Mouse (Mus musculus): ENCODE measurements around the gene Ifnb1. TPM values are rescaled to one million over a fixed set of nuclear protein-coding genes. Genes with fewer than 3 reads are reported as not detected.

Gene Ifnb1
- polyA plus RNA-seq, 1 experiment from 2014 or later: not detected

DNA sequence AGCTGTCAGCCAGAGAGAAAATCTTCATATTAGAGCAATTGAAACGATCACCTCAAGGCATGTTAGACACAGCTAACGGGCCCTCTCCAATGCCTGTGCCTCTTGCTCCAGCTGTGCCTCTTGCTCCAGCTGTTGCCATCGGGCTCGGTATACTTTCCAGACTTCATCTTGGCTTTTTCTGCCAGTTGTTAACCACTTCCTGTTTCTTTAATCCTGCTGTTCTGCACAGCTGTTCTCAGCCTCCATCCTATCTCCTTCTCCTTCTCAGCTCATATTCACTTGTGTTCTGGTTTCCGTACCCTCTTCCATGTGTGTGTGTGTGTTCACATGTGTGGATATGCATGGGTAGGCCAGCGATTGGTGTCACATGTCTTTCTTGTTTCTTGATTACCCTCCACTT lies 42.4 kb downstream of the Ifnb1 start:
- no peaks in the 10 kb centered on the region for H3K36me3 ChIP-seq (ENCODE audit: control insufficient read depth, insufficient read depth, low read length)
- H3K9me3 ChIP-seq (ENCODE audit: control insufficient read depth, low read length): no peaks in the 10 kb centered on the region
- no peaks in the 10 kb centered on the region for H3K27me3 ChIP-seq (ENCODE audit: control insufficient read depth, insufficient read depth, low read length)
- no peak overlapping the region for H3K27ac ChIP-seq (ENCODE audit: low read depth, low read length)
- ATAC-seq (ENCODE audit: low FRiP score, low TSS enrichment): no peak
- H3K4me3 ChIP-seq (ENCODE audit: low read length): no peak overlapping the region
- no peak overlapping the region for H3K4me2 ChIP-seq (replicated peaks; ENCODE audit: low read depth, low read length)
- peaks cover 7% of the 10 kb centered on the region; the same call in 1 of the 2 replicates for H3K4me1 ChIP-seq (ENCODE audit: control insufficient read depth, insufficient read depth, low read length)
- WGBS: 82% methylated on average over 6 of the region's 6 CpGs
- H3K9ac ChIP-seq (ENCODE audit: low read depth, low read length): no peak overlapping the region

DNA sequence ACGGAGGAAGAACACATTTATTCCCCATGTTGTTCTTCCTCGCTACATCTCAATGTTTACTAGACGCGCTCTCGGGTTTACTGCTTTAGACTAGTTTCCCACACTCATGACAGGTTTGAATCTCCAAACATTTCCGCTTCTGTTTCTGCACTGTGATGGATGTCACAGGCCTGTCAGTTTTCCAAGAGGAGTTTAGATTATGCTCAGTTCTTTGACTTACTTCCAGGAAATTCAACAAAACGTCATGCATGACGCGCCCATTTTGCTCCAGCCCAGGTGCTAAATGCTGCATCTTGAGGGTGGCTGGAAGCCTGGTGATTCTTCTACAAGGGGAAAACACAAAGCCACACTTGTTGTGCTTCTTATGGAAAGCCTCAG lies 43.8 kb downstream of the Ifnb1 start:
- Histone ChIP-seq H3K36me3 (ENCODE audit: control insufficient read depth, insufficient read depth, low read length) (no peaks in the 10 kb centered on the region), H3K4me3 (ENCODE audit: low read length) (no peak overlapping the region), H3K27me3 (ENCODE audit: control insufficient read depth, insufficient read depth, low read length) (no peaks in the 10 kb centered on the region), H3K9me3 (ENCODE audit: control insufficient read depth, low read length) (no peaks in the 10 kb centered on the region), H3K4me2 (replicated peaks; ENCODE audit: low read depth, low read length) (no peak overlapping the region), H3K27ac (ENCODE audit: low read depth, low read length) (peak overlapping the region; percentile 30; the same call in 1 of the 2 replicates), H3K4me1 (ENCODE audit: control insufficient read depth, insufficient read depth, low read length) (peaks cover 7% of the 10 kb centered on the region; the same call in 1 of the 2 replicates), H3K9ac (ENCODE audit: low read depth, low read length) (no peak overlapping the region)
- no peak for ATAC-seq (ENCODE audit: low FRiP score, low TSS enrichment)
- 53% methylated on average over 9 of the region's 9 CpGs for whole genome bisulfite sequencing

DNA sequence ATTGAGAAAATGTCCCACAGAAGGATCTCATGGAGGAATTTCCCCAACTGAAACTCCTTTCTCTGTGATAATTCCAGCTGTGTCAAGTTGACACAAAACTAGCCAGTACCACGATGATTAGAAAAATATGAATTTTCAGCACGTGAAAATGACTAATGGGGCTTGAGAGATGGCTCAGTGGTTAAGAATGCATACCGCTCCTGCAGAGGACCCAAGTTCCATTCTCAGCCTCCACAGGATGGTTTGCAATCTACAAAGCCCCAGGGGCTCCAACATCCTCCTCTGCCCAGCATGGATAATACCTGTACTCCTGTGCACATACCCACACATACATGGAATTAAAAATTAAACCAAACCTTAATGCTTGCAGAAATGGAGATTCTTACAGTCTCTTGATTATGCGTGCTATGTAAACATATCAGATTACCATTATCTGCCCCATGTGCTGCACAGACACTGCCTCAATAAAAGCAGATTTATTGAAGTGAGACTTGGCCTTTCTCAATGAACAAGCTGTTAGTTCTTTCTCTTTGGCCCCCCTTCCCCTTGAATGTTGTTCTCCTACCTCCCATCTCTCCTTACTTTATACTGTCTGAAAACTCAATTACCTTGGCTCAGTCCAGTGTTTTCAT lies 44.3 kb downstream of the Ifnb1 start:
- H3K27me3 ChIP-seq (ENCODE audit: control insufficient read depth, insufficient read depth, low read length): no peaks in the 10 kb centered on the region
- no peaks in the 10 kb centered on the region for H3K36me3 ChIP-seq (ENCODE audit: control insufficient read depth, insufficient read depth, low read length)
- H3K4me2 ChIP-seq (replicated peaks; ENCODE audit: low read depth, low read length): no peak overlapping the region
- H3K27ac ChIP-seq (ENCODE audit: low read depth, low read length): peak overlapping the region; percentile 30; the same call in 1 of the 2 replicates
- no peaks in the 10 kb centered on the region for H3K9me3 ChIP-seq (ENCODE audit: control insufficient read depth, low read length)
- peak; percentile 81 for ATAC-seq (ENCODE audit: low FRiP score, low TSS enrichment)
- no peak overlapping the region for H3K4me3 ChIP-seq (ENCODE audit: low read length)
- H3K4me1 ChIP-seq (ENCODE audit: control insufficient read depth, insufficient read depth, low read length): peaks cover 7% of the 10 kb centered on the region; the same call in 1 of the 2 replicates
- WGBS: 61% methylated on average over 4 of the region's 4 CpGs
- H3K9ac ChIP-seq (ENCODE audit: low read depth, low read length): no peak overlapping the region

GRCm38 (mm10) chr4:88476511-88477210 lies 45.9 kb downstream of the Ifnb1 start:
- no peaks in the 10 kb centered on the region for H3K36me3 ChIP-seq (ENCODE audit: control insufficient read depth, insufficient read depth, low read length)
- peaks cover 7% of the 10 kb centered on the region; the same call in 1 of the 2 replicates for H3K4me1 ChIP-seq (ENCODE audit: control insufficient read depth, insufficient read depth, low read length)
- no peak overlapping the region for H3K4me3 ChIP-seq (ENCODE audit: low read length)
- H3K4me2 ChIP-seq (replicated peaks; ENCODE audit: low read depth, low read length): no peak overlapping the region
- 0 out of 2 replicates have a peak overlapping the region, but pooled peaks have one; percentile 10 for H3K27ac ChIP-seq (ENCODE audit: low read depth, low read length)
- H3K9me3 ChIP-seq (ENCODE audit: control insufficient read depth, low read length): no peaks in the 10 kb centered on the region
- no peak; the same call in 1 of the 2 replicates for ATAC-seq (ENCODE audit: low FRiP score, low TSS enrichment)
- no peak overlapping the region for H3K9ac ChIP-seq (ENCODE audit: low read depth, low read length)
- WGBS: 42% methylated on average over 4 of the region's 4 CpGs
- H3K27me3 ChIP-seq (ENCODE audit: control insufficient read depth, insufficient read depth, low read length): no peaks in the 10 kb centered on the region

- no peak overlapping the region for H3K4me2 ChIP-seq (replicated peaks; ENCODE audit: low read depth, low read length)
- ATAC-seq (ENCODE audit: low FRiP score, low TSS enrichment): no peak
- H3K4me3 ChIP-seq (ENCODE audit: low read length): no peak overlapping the region
Observed at GRCm38 (mm10) chr4:88476084-88476483, 46.5 kb downstream of the Ifnb1 start.

More at GRCm38 (mm10) chr4:88476084-88476483, 46.5 kb downstream of the Ifnb1 start:
- H3K9me3 ChIP-seq (ENCODE audit: control insufficient read depth, low read length): no peaks in the 10 kb centered on the region
- H3K27me3 ChIP-seq (ENCODE audit: control insufficient read depth, insufficient read depth, low read length): no peaks in the 10 kb centered on the region
- 90% methylated on average over 3 of the region's 3 CpGs for WGBS
- H3K36me3 ChIP-seq (ENCODE audit: control insufficient read depth, insufficient read depth, low read length): no peaks in the 10 kb centered on the region
- H3K9ac ChIP-seq (ENCODE audit: low read depth, low read length): no peak overlapping the region
- no peak overlapping the region for H3K27ac ChIP-seq (ENCODE audit: low read depth, low read length)
- peaks cover 7% of the 10 kb centered on the region; the same call in 1 of the 2 replicates for H3K4me1 ChIP-seq (ENCODE audit: control insufficient read depth, insufficient read depth, low read length)

Other genes starting within 250 kb of the Ifnb1 start
- 20.8 and 20.9 TPM in 2 replicates for gene Hacd4, start 83.8 kb downstream of the Ifnb1 start, polyA plus RNA-seq (2014; fragmentation: Nextera tagmentation; extraction: Ambion mirVana)
- gene Ifna15, start 35.5 kb upstream of the Ifnb1 start, polyA plus RNA-seq (2014; fragmentation: Nextera tagmentation; extraction: Ambion mirVana): not detected in 2 replicates
- not detected in 2 replicates for gene Ifna14, start 49.0 kb upstream of the Ifnb1 start, polyA plus RNA-seq (2014; fragmentation: Nextera tagmentation; extraction: Ambion mirVana)
- not detected in 2 replicates for gene Ifna9, start 69.6 kb upstream of the Ifnb1 start, polyA plus RNA-seq (2014; fragmentation: Nextera tagmentation; extraction: Ambion mirVana)
- gene Ifna12, start 80.6 kb upstream of the Ifnb1 start, polyA plus RNA-seq (2014; fragmentation: Nextera tagmentation; extraction: Ambion mirVana): not detected in 2 replicates
- gene C87499, start 111.6 kb upstream of the Ifnb1 start, polyA plus RNA-seq (2014; fragmentation: Nextera tagmentation; extraction: Ambion mirVana): not detected in 2 replicates
- not detected in 2 replicates for gene Ifna13, start 121.7 kb upstream of the Ifnb1 start, polyA plus RNA-seq (2014; fragmentation: Nextera tagmentation; extraction: Ambion mirVana)
- not detected in 2 replicates for gene Ifna16, start 154.2 kb upstream of the Ifnb1 start, polyA plus RNA-seq (2014; fragmentation: Nextera tagmentation; extraction: Ambion mirVana)
- not detected in 2 replicates for gene Ifna2, start 161.1 kb upstream of the Ifnb1 start, polyA plus RNA-seq (2014; fragmentation: Nextera tagmentation; extraction: Ambion mirVana)
- gene Ifnab, start 168.6 kb upstream of the Ifnb1 start, polyA plus RNA-seq (2014; fragmentation: Nextera tagmentation; extraction: Ambion mirVana): not detected in 2 replicates
- 0.31 and 0.81 TPM in 2 replicates for gene Gm26566, start 199.0 kb upstream of the Ifnb1 start, polyA plus RNA-seq (2014; fragmentation: Nextera tagmentation; extraction: Ambion mirVana)
- 86.2 and 120 TPM in 2 replicates for gene Klhl9, start 199.7 kb upstream of the Ifnb1 start, polyA plus RNA-seq (2014; fragmentation: Nextera tagmentation; extraction: Ambion mirVana)
- gene Gm13271, start 232.1 kb upstream of the Ifnb1 start, polyA plus RNA-seq (2014; fragmentation: Nextera tagmentation; extraction: Ambion mirVana): not detected in 2 replicates
- gene Gm13283, start 237.3 kb upstream of the Ifnb1 start, polyA plus RNA-seq (2014; fragmentation: Nextera tagmentation; extraction: Ambion mirVana): 0.30 and 0.47 TPM in 2 replicates

Measured in kidney, embryonic 14.5 days (tissue).